Mouse (Mus musculus): ENCODE measurements around the gene Slc37a1. TPM values are rescaled to one million over a fixed set of nuclear protein-coding genes. Genes with fewer than 3 reads are reported as not detected.
A peak's percentile ranks its signal among the peaks of the same experiment; 100 is the strongest.

Gene Slc37a1
- total and polyA plus RNA-seq, 3 experiments, result 1.9 to 6.6 (median 2.2) TPM

DNA sequence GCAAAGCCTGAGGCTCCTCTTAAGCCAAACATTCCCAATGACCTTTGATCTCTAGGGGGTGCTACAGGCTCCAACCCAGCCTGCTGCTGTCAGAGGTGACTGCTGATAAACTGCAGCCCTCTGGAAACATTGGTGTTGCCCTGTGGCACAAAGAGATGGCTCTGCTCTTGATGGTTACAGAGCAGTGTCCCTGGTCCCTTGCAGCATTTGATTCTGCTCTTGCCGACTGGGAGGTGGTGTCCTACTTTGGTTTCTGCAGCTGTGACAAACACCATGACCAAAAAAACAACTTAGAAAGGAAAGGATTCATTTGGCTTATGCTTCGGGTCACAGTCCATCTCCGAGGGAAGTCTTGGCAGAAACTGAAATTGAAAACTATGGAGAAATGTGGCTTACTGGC, 104.9 kb downstream of the Slc37a1 start:
- H3K4me3 ChIP-seq (replicated peaks in 1 of 3; ENCODE audit: low read depth in 2 of 3, low read length in 2 of 3, poor library complexity in 1 of 3), result no peak overlapping the region
- peaks cover 75% of the 10 kb centered on the region for H3K27me3 ChIP-seq (replicated peaks)
- H3K79me2 ChIP-seq (replicated peaks; ENCODE audit: control insufficient read depth, extremely low read depth, insufficient read depth, poor library complexity, severe bottlenecking), result no peaks in the 10 kb centered on the region
- no peak overlapping the region for H3K4me2 ChIP-seq (ENCODE audit: insufficient read depth, low read depth, poor library complexity, severe bottlenecking)
- DNase-seq (ENCODE audit: extremely low read depth), result no peak
- TF ChIP-seq USF1 (IDR thresholded peaks at IDR 0.05; ENCODE audit: low read depth, low read length) (no peak), CTCF (conservative IDR thresholded peaks at IDR 0.05 in 1 of 2, IDR thresholded peaks at IDR 0.05 in 1 of 2; ENCODE audit: low read depth in 2 of 2, low read length in 2 of 2) (peak in 1 of 2 experiments; percentile 15; a peak in 1 of 4 replicates)
- no peak overlapping the region for H3K27ac ChIP-seq (ENCODE audit: insufficient read depth, low read depth)
- in situ Hi-C loops (cut with MboI; ENCODE audit: low pct_ligation_motif_present, low pct_unique_long_range_greater_than_20kb, low sequenced_read_pairs), result no loop called here
- H3K4me1 ChIP-seq (ENCODE audit: control insufficient read depth in 1 of 2, insufficient read depth in 2 of 2), result no peaks in the 10 kb centered on the region
- H3K9ac ChIP-seq (ENCODE audit: insufficient read depth, low read depth), result no peak overlapping the region
- H3K9me3 ChIP-seq (replicated peaks; ENCODE audit: low read length), result no peaks in the 10 kb centered on the region
- dilution Hi-C loops (cut with MboI; ENCODE audit: extremely low pct_ligation_motif_present, extremely low pct_unique_long_range_greater_than_20kb, low sequenced_read_pairs), result no loop called here
- no peaks in the 10 kb centered on the region for H3K36me3 ChIP-seq (replicated peaks in 1 of 2; ENCODE audit: control insufficient read depth in 1 of 2, insufficient read depth in 1 of 2, low read length in 1 of 2)

DNA sequence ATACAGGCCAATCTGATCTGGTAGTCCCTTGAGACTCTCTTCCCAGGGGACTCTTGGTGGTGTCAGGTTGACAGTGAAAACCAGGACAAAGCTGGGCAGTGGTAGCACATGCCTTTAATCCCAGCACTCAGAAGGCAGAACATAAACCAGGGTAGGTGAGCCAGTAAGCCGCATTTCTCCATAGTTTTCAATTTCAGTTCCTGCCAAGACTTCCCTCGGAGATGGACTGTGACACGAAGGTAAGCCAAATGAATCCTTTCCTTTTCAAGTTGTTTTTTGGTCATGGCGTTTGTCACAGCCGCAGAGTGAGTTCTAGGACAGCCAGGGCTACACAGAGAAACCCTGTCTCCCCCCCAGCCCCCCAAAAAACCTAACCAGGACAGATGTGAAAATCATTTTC, 105.4 kb downstream of the Slc37a1 start:
- no peak for DNase-seq (ENCODE audit: extremely low read depth)
- H3K4me2 ChIP-seq (ENCODE audit: insufficient read depth, low read depth, poor library complexity, severe bottlenecking), result no peak overlapping the region
- in situ Hi-C loops (cut with MboI; ENCODE audit: low pct_ligation_motif_present, low pct_unique_long_range_greater_than_20kb, low sequenced_read_pairs) (no loop called here), dilution Hi-C loops (cut with MboI; ENCODE audit: extremely low pct_ligation_motif_present, extremely low pct_unique_long_range_greater_than_20kb, low sequenced_read_pairs) (no loop called here)
- no peaks in the 10 kb centered on the region for H3K9me3 ChIP-seq (replicated peaks; ENCODE audit: low read length)
- no peak overlapping the region for H3K9ac ChIP-seq (ENCODE audit: insufficient read depth, low read depth)
- H3K27me3 ChIP-seq (replicated peaks), result peaks cover 75% of the 10 kb centered on the region
- H3K36me3 ChIP-seq (replicated peaks in 1 of 2; ENCODE audit: control insufficient read depth in 1 of 2, insufficient read depth in 1 of 2, low read length in 1 of 2), result no peaks in the 10 kb centered on the region
- no peaks in the 10 kb centered on the region for H3K4me1 ChIP-seq (ENCODE audit: control insufficient read depth in 1 of 2, insufficient read depth in 2 of 2)
- no peak overlapping the region for H3K27ac ChIP-seq (ENCODE audit: insufficient read depth, low read depth)
- no peak overlapping the region for H3K4me3 ChIP-seq (replicated peaks in 1 of 3; ENCODE audit: low read depth in 2 of 3, low read length in 2 of 3, poor library complexity in 1 of 3)
- H3K79me2 ChIP-seq (replicated peaks; ENCODE audit: control insufficient read depth, extremely low read depth, insufficient read depth, poor library complexity, severe bottlenecking), result no peaks in the 10 kb centered on the region
- no peak for TF ChIP-seq GABPA (IDR thresholded peaks at IDR 0.05; ENCODE audit: insufficient replicate concordance, low read depth, low read length)
- no peak for TF ChIP-seq MYC (IDR thresholded peaks at IDR 0.05; ENCODE audit: low read depth, low read length)
- TF ChIP-seq POLR2AphosphoS2 (IDR thresholded peaks at IDR 0.05; ENCODE audit: low read depth, low read length), result no peak
- TF ChIP-seq ZNF384 (IDR thresholded peaks at IDR 0.05; ENCODE audit: low read depth, low read length), result no peak
- TF ChIP-seq MEF2A (IDR thresholded peaks at IDR 0.05; ENCODE audit: borderline replicate concordance, low read depth, low read length), result no peak
- no peak for TF ChIP-seq USF2 (conservative IDR thresholded peaks at IDR 0.05; ENCODE audit: low read depth, low read length)
- TF ChIP-seq CHD1 (IDR thresholded peaks at IDR 0.05; ENCODE audit: low read depth, low read length), result no peak
- TF ChIP-seq JUN (IDR thresholded peaks at IDR 0.05; ENCODE audit: insufficient read depth, low read depth, low read length), result no peak

DNA sequence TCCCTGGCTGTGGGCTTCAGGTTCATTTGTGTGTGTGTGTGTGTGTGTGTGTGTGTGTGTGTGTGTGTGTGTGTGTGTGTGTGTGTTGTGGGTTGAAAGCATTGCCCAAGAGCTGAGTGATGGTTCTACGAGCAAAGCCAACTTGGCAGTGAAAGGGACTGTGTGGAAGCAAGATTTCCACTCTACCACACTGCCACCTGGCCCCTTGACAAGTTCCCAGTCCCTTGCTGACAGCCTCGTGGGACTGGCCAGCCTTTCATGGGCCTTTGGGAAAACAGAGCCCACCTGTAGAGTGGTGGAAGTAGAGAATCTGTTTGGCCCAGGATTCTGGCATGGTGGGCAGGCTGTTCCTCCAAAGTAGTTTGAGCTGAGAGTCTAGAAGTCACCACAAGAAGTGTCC, 107.2 kb downstream of the Slc37a1 start:
- H3K9ac ChIP-seq (ENCODE audit: insufficient read depth, low read depth), result no peak overlapping the region
- dilution Hi-C loops (cut with MboI; ENCODE audit: extremely low pct_ligation_motif_present, extremely low pct_unique_long_range_greater_than_20kb, low sequenced_read_pairs), result no loop called here
- H3K27me3 ChIP-seq (replicated peaks), result peaks cover 68% of the 10 kb centered on the region
- TF ChIP-seq SMC3 (IDR thresholded peaks at IDR 0.05; ENCODE audit: low read depth, low read length), result no peak
- H3K4me2 ChIP-seq (ENCODE audit: insufficient read depth, low read depth, poor library complexity, severe bottlenecking), result no peak overlapping the region
- no peaks in the 10 kb centered on the region for H3K4me1 ChIP-seq (ENCODE audit: control insufficient read depth in 1 of 2, insufficient read depth in 2 of 2)
- H3K36me3 ChIP-seq (replicated peaks in 1 of 2; ENCODE audit: control insufficient read depth in 1 of 2, insufficient read depth in 1 of 2, low read length in 1 of 2), result no peaks in the 10 kb centered on the region
- DNase-seq (ENCODE audit: extremely low read depth), result no peak
- H3K79me2 ChIP-seq (replicated peaks; ENCODE audit: control insufficient read depth, extremely low read depth, insufficient read depth, poor library complexity, severe bottlenecking), result no peaks in the 10 kb centered on the region
- in situ Hi-C loops (cut with MboI; ENCODE audit: low pct_ligation_motif_present, low pct_unique_long_range_greater_than_20kb, low sequenced_read_pairs), result no loop called here
- H3K27ac ChIP-seq (ENCODE audit: insufficient read depth, low read depth), result no peak overlapping the region
- H3K4me3 ChIP-seq (replicated peaks in 1 of 3; ENCODE audit: low read depth in 2 of 3, low read length in 2 of 3, poor library complexity in 1 of 3), result no peak overlapping the region
- H3K9me3 ChIP-seq (replicated peaks; ENCODE audit: low read length), result no peaks in the 10 kb centered on the region
